ENCODE assay signal across 8 mouse cellular contexts in the genomic region with DNA sequence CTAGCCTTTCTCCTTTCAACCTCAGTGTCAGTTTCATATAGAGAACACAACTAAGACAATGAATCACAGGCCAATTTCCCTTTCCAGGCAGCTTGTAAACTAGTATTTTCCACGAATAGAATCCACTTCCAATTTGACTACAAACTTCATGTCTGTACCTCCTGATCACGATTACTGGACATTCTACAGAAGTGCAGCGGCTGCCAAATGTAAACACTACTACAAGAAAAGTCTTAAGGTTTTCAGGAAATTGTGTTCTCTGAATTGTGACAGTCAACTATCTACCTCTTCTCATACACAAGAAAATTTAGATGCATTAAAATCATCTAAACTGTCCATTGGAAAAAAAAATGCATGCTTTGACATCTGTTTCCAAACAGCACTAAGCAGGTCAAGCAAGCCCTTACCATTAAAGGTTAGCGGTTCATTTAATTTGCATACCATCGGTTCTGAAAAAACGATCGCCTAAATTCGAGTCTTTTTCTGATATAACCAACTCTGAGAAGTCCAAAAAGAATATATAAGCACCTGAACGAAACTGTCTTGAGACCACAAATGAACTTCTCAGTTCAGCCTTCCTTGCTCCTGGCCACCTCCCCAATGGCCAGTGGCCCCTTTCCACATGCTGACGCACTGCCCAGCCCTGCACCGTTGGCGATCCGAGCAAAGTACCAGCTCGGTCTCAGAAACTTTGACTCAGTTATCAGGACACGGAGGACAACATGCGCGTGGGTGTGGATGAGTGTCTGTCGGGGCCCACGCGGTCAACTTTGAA. TPM values are rescaled to one million over a fixed set of nuclear protein-coding genes. Genes with fewer than 3 reads are reported as not detected.
DNase-seq lines count a peak whose midpoint lies in the region; ATAC-seq and TF ChIP-seq lines count a peak whose summit lies in the region.

No protein-coding gene starts in this region.

- no peak overlapping the region for H3K27ac ChIP-seq in embryonic facial prominence, embryonic 15.5 days (replicated peaks)
- H3K27ac ChIP-seq in lung, postnatal 0 days (ENCODE audit: low read length), result no peak overlapping the region

- no peak; the same call in 1 of the 2 replicates for ATAC-seq in embryonic facial prominence, embryonic 15.5 days (ENCODE audit: insufficient number of reproducible peaks, low FRiP score, low TSS enrichment, low read depth)
- ATAC-seq in lung, postnatal 0 days, result peak; percentile 16; the same call in 1 of the 2 replicates

- 7% methylated on average over 20 of the region's 20 CpGs for WGBS in embryonic facial prominence, embryonic 15.5 days
- 3% methylated on average over 20 of the region's 20 CpGs for WGBS in lung, postnatal 0 days

- no peak for TF ChIP-seq EP300 in lung, postnatal 0 days (IDR thresholded peaks at IDR 0.05)

- DNase-seq in gastrocnemius, postnatal 10 days, result peak; percentile 31
- no peak for DNase-seq in gastrocnemius, adult 18-20 months (ENCODE audit: low spot score)
- peak; percentile 19 for DNase-seq in CD4-positive helper T cell, adult 2 months (ENCODE audit: low read depth, low spot score)
- DNase-seq in heart, postnatal 4 days, result peak; percentile 55
- no peak for DNase-seq in lung, postnatal 0 days (ENCODE audit: low spot score)
- DNase-seq in splenic B cell, adult 2 months (ENCODE audit: low read depth, low spot score), result peak; percentile 39
- DNase-seq in right cerebral cortex, postnatal 10 days (ENCODE audit: low spot score in 2 of 2), result no peak

- no peak for TF ChIP-seq CTCF in lung, postnatal 0 days (IDR thresholded peaks at IDR 0.05)

- H3K4me1 ChIP-seq in embryonic facial prominence, embryonic 15.5 days, result peaks cover 3% of the 10 kb centered on the region; the same call in 1 of the 2 replicates
- H3K4me1 ChIP-seq in lung, postnatal 0 days (ENCODE audit: insufficient read depth, low read depth, low read length), result peaks cover 8% of the 10 kb centered on the region; the same call in 1 of the 2 replicates

- no peaks in the 10 kb centered on the region for H3K36me3 ChIP-seq in embryonic facial prominence, embryonic 15.5 days
- no peaks in the 10 kb centered on the region for H3K36me3 ChIP-seq in lung, postnatal 0 days (ENCODE audit: insufficient read depth, low read length)
- H3K36me3 ChIP-seq in splenic B cell, adult 2 months (ENCODE audit: control insufficient read depth, insufficient read depth, low read length, poor library complexity, severe bottlenecking), result no peaks in the 10 kb centered on the region

- H3K9ac ChIP-seq in embryonic facial prominence, embryonic 15.5 days, result peak overlapping the region; percentile 89
- peak overlapping the region; percentile 75 for H3K9ac ChIP-seq in lung, postnatal 0 days (replicated peaks; ENCODE audit: low read depth)

- H3K9me3 ChIP-seq in embryonic facial prominence, embryonic 15.5 days (replicated peaks), result no peaks in the 10 kb centered on the region
- no peaks in the 10 kb centered on the region for H3K9me3 ChIP-seq in lung, postnatal 0 days (ENCODE audit: low read length)

- H3K4me3 ChIP-seq in embryonic facial prominence, embryonic 15.5 days (replicated peaks), result peak overlapping the region; percentile 89
- H3K4me3 ChIP-seq in lung, postnatal 0 days (ENCODE audit: low read depth, low read length), result peak overlapping the region; percentile 97

- no peaks in the 10 kb centered on the region for H3K27me3 ChIP-seq in embryonic facial prominence, embryonic 15.5 days
- H3K27me3 ChIP-seq in lung, postnatal 0 days (replicated peaks; ENCODE audit: insufficient read depth, low read length), result no peaks in the 10 kb centered on the region
- no peaks in the 10 kb centered on the region for H3K27me3 ChIP-seq in splenic B cell, adult 2 months (ENCODE audit: control insufficient read depth, insufficient read depth, low read length, poor library complexity, severe bottlenecking)

- peak overlapping the region; percentile 80 for H3K4me2 ChIP-seq in embryonic facial prominence, embryonic 15.5 days (replicated peaks)
- peak overlapping the region; percentile 97 for H3K4me2 ChIP-seq in lung, postnatal 0 days (replicated peaks; ENCODE audit: low read depth, low read length)

RNA-seq across cellular contexts. Expression of a gene that starts 1.4 kb away (rescaled TPM):
- total RNA-seq in gastrocnemius, postnatal 10 days (2021), result 10 to 100 TPM; 14.2 to 21.4 TPM
- total RNA-seq in gastrocnemius, adult 18-20 months (2021), result 10 to 100 TPM; 10.9 to 12.1 TPM
- 20.7 and 20.9 TPM in 2 replicates for polyA plus RNA-seq in embryonic facial prominence, embryonic 15.5 days (2015; fragmentation: Nextera tagmentation; extraction: Ambion mirVana)
- 100 to 1,000 TPM; 120 to 126 TPM for total RNA-seq in heart, postnatal 4 days (2021)
- 31.4 and 42.0 TPM in 2 replicates for polyA plus RNA-seq in lung, postnatal 0 days (2015; fragmentation: Nextera tagmentation; extraction: Ambion mirVana)

Comparison
In these comparisons a context has a peak if more than half of its experiments do, and no peak if none do; other contexts are left out.
1. DNase-seq: peak in gastrocnemius, postnatal 10 days (single experiment), CD4-positive helper T cell, adult 2 months (single experiment), heart, postnatal 4 days (single experiment) and splenic B cell, adult 2 months (single experiment); none in gastrocnemius, adult 18-20 months (single experiment), lung, postnatal 0 days (single experiment) and right cerebral cortex, postnatal 10 days (0 of 2).
2. RNA of a gene that starts 1.4 kb away (total RNA-seq): 120 to 126 TPM in heart, postnatal 4 days; 14.2 to 21.4 TPM in gastrocnemius, postnatal 10 days and 10.9 to 12.1 TPM in gastrocnemius, adult 18-20 months; every median in the first group is over 4 times any median in the second.